Mouse (Mus musculus): Measurements from ENCODE around the gene Fcf1. TPM values are rescaled to one million over a fixed set of nuclear protein-coding genes. Genes with fewer than 3 reads are reported as not detected.

The Fcf1 gene
- total RNA-seq, 2 experiments from 2014 or later = 31.1 to 35.7 TPM

Other genes with a start within 250 kb of the Fcf1 start
- 10 to 100 TPM; 28.1 to 29.6 TPM for gene Npc2, start 197.7 kb upstream of the Fcf1 start, total RNA-seq (2021)
- 10 to 100 TPM; 56.3 to 60.2 TPM for gene Isca2, start 197.6 kb upstream of the Fcf1 start, total RNA-seq (2021)
- gene Ltbp2, start 94.4 kb upstream of the Fcf1 start, total RNA-seq (2021) = under 1 TPM; 0.28 to 0.42 TPM
- 10 to 100 TPM; 98.2 to 98.8 TPM for gene Arel1, start within 50 bp of the Fcf1 start, total RNA-seq (2021)
- gene Ylpm1, start 25.4 kb downstream of the Fcf1 start, total RNA-seq (2021) = 100 to 1,000 TPM; 111 to 112 TPM
- gene Prox2, start 139.9 kb downstream of the Fcf1 start, total RNA-seq (2021) = 1 to 10 TPM in 1 of 2 experiments, under 1 TPM in 1; 1.00 to 2.3 TPM
- gene Dlst, start 139.9 kb downstream of the Fcf1 start, total RNA-seq (2021) = 100 to 1,000 TPM; 147 to 157 TPM
- gene Rps6kl1, start 180.4 kb downstream of the Fcf1 start, total RNA-seq (2021) = 10 to 100 TPM; 31.4 to 32.8 TPM
- gene Pgf, start 206.9 kb downstream of the Fcf1 start, total RNA-seq (2021) = 1 to 10 TPM; 2.5 to 3.0 TPM
- 10 to 100 TPM; 63.4 to 67.2 TPM for gene Eif2b2, start 248.6 kb downstream of the Fcf1 start, total RNA-seq (2021)

All from left cerebral cortex, adult 18-20 months (tissue).